Mouse (Mus musculus) lung, adult 2 months (tissue): ENCODE data around the gene Zcwpw1.

Experiments
- CTCF ChIP-seq: fragments of 200-500 bp; IDR thresholded peaks from 2 replicates; pipeline ENCODE4 v1.5.1; 2011; ENCODE audit warnings: mild to moderate bottlenecking, low read length, control low read depth; ENCODE audit not compliant: insufficient read depth
- POLR2A ChIP-seq: fragments of 200-500 bp; IDR thresholded peaks from 2 replicates; pipeline ENCODE4 v1.6.1; 2011; ENCODE audit warnings: low read depth, mild to moderate bottlenecking, control low read depth, low read length, borderline replicate concordance; ENCODE audit errors: extremely low read depth

DNA sequence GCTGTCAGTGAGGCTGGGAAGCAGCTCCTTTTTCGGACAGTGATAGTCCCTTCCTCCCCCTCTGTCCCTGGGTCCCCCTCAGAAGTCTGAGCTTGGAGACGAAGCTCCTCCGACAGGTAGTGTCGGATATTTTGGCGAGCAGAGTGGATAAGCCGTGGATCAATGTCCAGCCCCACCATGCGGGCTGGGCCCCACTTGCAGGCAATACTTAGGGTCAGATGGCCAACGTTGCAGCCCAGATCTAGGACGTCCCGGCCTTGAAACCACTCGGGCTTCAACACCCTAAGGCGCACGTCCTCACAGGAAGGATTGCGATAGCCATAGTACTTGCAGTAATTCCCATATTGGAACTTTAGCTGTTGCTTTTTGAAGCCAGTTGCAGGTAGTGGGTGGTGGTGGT lies 3.1 kb upstream of the Zcwpw1 start:
- TF ChIP-seq CTCF (no peak), POLR2A (no peak)
